Comparison of ENCODE assay signal across 9 mouse cellular contexts in genomic region chr9:89793018-89793417, GRCm38 (mm10). TPM values are rescaled to one million over a fixed set of nuclear protein-coding genes. Genes with fewer than 3 reads are reported as not detected.
DNase-seq lines count a peak whose midpoint lies in the region; ATAC-seq and TF ChIP-seq lines count a peak whose summit lies in the region.
"Had no signal": no experiment of that assay in that cellular context is flagged by ENCODE, and none has a peak within 500 bp of the region (broad histone marks: within the 10 kb centered on the region; RNA-seq: fewer than 3 reads in every experiment).

No protein-coding gene starts in this region.

- H3K4me1 ChIP-seq in intestine, embryonic 14.5 days (replicated peaks; ENCODE audit: control insufficient read depth, insufficient read depth, low read length), result no peaks in the 10 kb centered on the region
- no peaks in the 10 kb centered on the region for H3K4me1 ChIP-seq in intestine, embryonic 16.5 days (ENCODE audit: control insufficient read depth, insufficient read depth, low read length)
- no peaks in the 10 kb centered on the region for H3K4me1 ChIP-seq in kidney, postnatal 0 days (replicated peaks; ENCODE audit: insufficient read depth, low read length)
- no peaks in the 10 kb centered on the region for H3K4me1 ChIP-seq in liver, embryonic 11.5 days (replicated peaks; ENCODE audit: control insufficient read depth, insufficient read depth, low read length)
- H3K4me1 ChIP-seq in neural tube, embryonic 14.5 days (ENCODE audit: control insufficient read depth, insufficient read depth, low read length), result no peaks in the 10 kb centered on the region
- H3K4me1 ChIP-seq: embryonic facial prominence, embryonic 12.5 days had no signal

- no peaks in the 10 kb centered on the region for H3K27me3 ChIP-seq in intestine, embryonic 14.5 days (replicated peaks; ENCODE audit: control insufficient read depth, insufficient read depth, low read length)
- H3K27me3 ChIP-seq in intestine, embryonic 16.5 days (replicated peaks; ENCODE audit: control insufficient read depth, insufficient read depth, low read length), result no peaks in the 10 kb centered on the region
- no peaks in the 10 kb centered on the region for H3K27me3 ChIP-seq in kidney, postnatal 0 days (ENCODE audit: insufficient read depth, low read length)
- no peaks in the 10 kb centered on the region for H3K27me3 ChIP-seq in liver, embryonic 11.5 days (replicated peaks; ENCODE audit: control insufficient read depth, insufficient read depth, low read length)
- H3K27me3 ChIP-seq in neural tube, embryonic 14.5 days (ENCODE audit: control insufficient read depth, insufficient read depth, low read length), result no peaks in the 10 kb centered on the region
- H3K27me3 ChIP-seq: embryonic facial prominence, embryonic 12.5 days had no signal

- WGBS in intestine, embryonic 14.5 days, result 9% methylated on average over 6 of the region's 6 CpGs
- WGBS in intestine, embryonic 16.5 days, result 4% methylated on average over 6 of the region's 6 CpGs
- WGBS in kidney, postnatal 0 days, result 7% methylated on average over 6 of the region's 6 CpGs
- WGBS in liver, embryonic 11.5 days, result 6% methylated on average over 6 of the region's 6 CpGs
- WGBS in neural tube, embryonic 14.5 days, result 11% methylated on average over 6 of the region's 6 CpGs

- H3K4me2 ChIP-seq in intestine, embryonic 14.5 days (ENCODE audit: low read length), result no peak overlapping the region
- H3K4me2 ChIP-seq in intestine, embryonic 16.5 days (ENCODE audit: low read depth, low read length), result no peak overlapping the region
- no peak overlapping the region for H3K4me2 ChIP-seq in kidney, postnatal 0 days (ENCODE audit: low read length)
- no peak overlapping the region for H3K4me2 ChIP-seq in liver, embryonic 11.5 days
- no peak overlapping the region for H3K4me2 ChIP-seq in neural tube, embryonic 14.5 days (ENCODE audit: low read depth, low read length)
- H3K4me2 ChIP-seq: embryonic facial prominence, embryonic 12.5 days had no signal

- TF ChIP-seq CTCF in kidney, postnatal 0 days (IDR thresholded peaks at IDR 0.05; ENCODE audit: low read depth), result peak; percentile 83

- no peak overlapping the region for H3K4me3 ChIP-seq in intestine, embryonic 14.5 days (ENCODE audit: low read depth, low read length)
- no peak overlapping the region for H3K4me3 ChIP-seq in intestine, embryonic 16.5 days (ENCODE audit: low read length)
- no peak overlapping the region for H3K4me3 ChIP-seq in kidney, postnatal 0 days (replicated peaks; ENCODE audit: low read depth, low read length)
- no peak overlapping the region for H3K4me3 ChIP-seq in liver, embryonic 11.5 days (ENCODE audit: low read depth, low read length)
- no peak overlapping the region for H3K4me3 ChIP-seq in neural tube, embryonic 14.5 days (ENCODE audit: low read depth, low read length)
- H3K4me3 ChIP-seq: embryonic facial prominence, embryonic 12.5 days had no signal

- no peak overlapping the region for H3K27ac ChIP-seq in intestine, embryonic 14.5 days (ENCODE audit: low read depth)
- no peak overlapping the region for H3K27ac ChIP-seq in intestine, embryonic 16.5 days (ENCODE audit: low read length)
- H3K27ac ChIP-seq in kidney, postnatal 0 days, result no peak overlapping the region
- H3K27ac ChIP-seq in liver, embryonic 11.5 days (ENCODE audit: low read depth, low read length), result no peak overlapping the region
- no peak overlapping the region for H3K27ac ChIP-seq in neural tube, embryonic 14.5 days (ENCODE audit: low read depth, low read length)
- H3K27ac ChIP-seq: embryonic facial prominence, embryonic 12.5 days had no signal

- H3K9ac ChIP-seq in intestine, embryonic 14.5 days (ENCODE audit: low read length), result no peak overlapping the region
- no peak overlapping the region for H3K9ac ChIP-seq in intestine, embryonic 16.5 days (ENCODE audit: low read depth, low read length)
- H3K9ac ChIP-seq in kidney, postnatal 0 days (ENCODE audit: low read depth, low read length), result no peak overlapping the region
- H3K9ac ChIP-seq in liver, embryonic 11.5 days (ENCODE audit: low read depth, low read length), result no peak overlapping the region
- H3K9ac ChIP-seq in neural tube, embryonic 14.5 days (replicated peaks; ENCODE audit: low read depth, low read length), result no peak overlapping the region
- H3K9ac ChIP-seq: embryonic facial prominence, embryonic 12.5 days had no signal

- ATAC-seq in intestine, embryonic 14.5 days (replicated peaks; ENCODE audit: low FRiP score, low TSS enrichment, low read depth), result no peak
- ATAC-seq in intestine, embryonic 16.5 days, result no peak
- peak; percentile 97 for ATAC-seq in frontal cortex, adult (ENCODE audit: low TSS enrichment)
- no peak for ATAC-seq in kidney, postnatal 0 days (replicated peaks; ENCODE audit: low FRiP score, low read depth)
- ATAC-seq in liver, embryonic 11.5 days (replicated peaks; ENCODE audit: low FRiP score), result no peak
- peak; percentile 56; the same call in 1 of the 2 replicates for ATAC-seq in neural tube, embryonic 14.5 days (ENCODE audit: low read depth)

- no peaks in the 10 kb centered on the region for H3K9me3 ChIP-seq in intestine, embryonic 14.5 days (ENCODE audit: control insufficient read depth, low read length)
- H3K9me3 ChIP-seq in intestine, embryonic 16.5 days (ENCODE audit: control insufficient read depth, low read length), result no peaks in the 10 kb centered on the region
- H3K9me3 ChIP-seq in kidney, postnatal 0 days (replicated peaks; ENCODE audit: low read length), result no peaks in the 10 kb centered on the region
- no peaks in the 10 kb centered on the region for H3K9me3 ChIP-seq in liver, embryonic 11.5 days (ENCODE audit: control insufficient read depth, low read length)
- no peaks in the 10 kb centered on the region for H3K9me3 ChIP-seq in neural tube, embryonic 14.5 days (ENCODE audit: control insufficient read depth, low read length)
- H3K9me3 ChIP-seq: embryonic facial prominence, embryonic 12.5 days had no signal

- no peaks in the 10 kb centered on the region for H3K36me3 ChIP-seq in intestine, embryonic 14.5 days (ENCODE audit: control insufficient read depth, insufficient read depth, low read length)
- no peaks in the 10 kb centered on the region for H3K36me3 ChIP-seq in intestine, embryonic 16.5 days (ENCODE audit: control insufficient read depth, insufficient read depth, low read length)
- no peaks in the 10 kb centered on the region for H3K36me3 ChIP-seq in kidney, postnatal 0 days (ENCODE audit: insufficient read depth, low read length)
- H3K36me3 ChIP-seq in liver, embryonic 11.5 days (ENCODE audit: control insufficient read depth, insufficient read depth, low read length), result no peaks in the 10 kb centered on the region
- no peaks in the 10 kb centered on the region for H3K36me3 ChIP-seq in neural tube, embryonic 14.5 days (ENCODE audit: control insufficient read depth, insufficient read depth, low read length)
- H3K36me3 ChIP-seq: embryonic facial prominence, embryonic 12.5 days had no signal

- peak; percentile 86 for DNase-seq in intestine, embryonic 14.5 days (ENCODE audit: low spot score)
- peak; percentile 29 for DNase-seq in c-Kit-positive CD71-positive TER-119-positive erythroid progenitor cells, embryonic 14.5 days (ENCODE audit: low spot score)
- peak; percentile 64 for DNase-seq in kidney, postnatal 0 days (ENCODE audit: low spot score)
- DNase-seq in liver, embryonic 11.5 days (ENCODE audit: low spot score), result peak; percentile 42
- peak; percentile 34 for DNase-seq in testis, postnatal 14 days (ENCODE audit: low spot score)

RNA-seq across cellular contexts. Expression of gene Ankrd34c, which starts 54.7 kb away (rescaled TPM):
- polyA plus RNA-seq in intestine, embryonic 14.5 days (2014; fragmentation: Nextera tagmentation; extraction: Ambion mirVana), result 0.04 TPM in 1 of 2 replicates, not detected in the other
- not detected in 2 replicates for polyA plus RNA-seq in intestine, embryonic 16.5 days (2015; fragmentation: Nextera tagmentation; extraction: Ambion mirVana)
- not detected in 2 replicates for polyA plus RNA-seq in kidney, postnatal 0 days (2015; fragmentation: Nextera tagmentation; extraction: Ambion mirVana)
- polyA plus RNA-seq in liver, embryonic 11.5 days (2014; fragmentation: Nextera tagmentation; extraction: Ambion mirVana), result not detected in 2 replicates
- polyA plus RNA-seq in neural tube, embryonic 14.5 days (2014; fragmentation: Nextera tagmentation; extraction: Ambion mirVana), result 1.1 and 1.5 TPM in 2 replicates

Comparison
In these comparisons a context has a peak if more than half of its experiments do, and no peak if none do; other contexts are left out.
1. ATAC-seq: peak in frontal cortex, adult (single experiment) and neural tube, embryonic 14.5 days (single experiment); none in intestine, embryonic 14.5 days (single experiment), intestine, embryonic 16.5 days (single experiment), kidney, postnatal 0 days (single experiment) and liver, embryonic 11.5 days (single experiment).
2. DNase-seq: peak in every context shown above with its lines; median percentile 86 in intestine, embryonic 14.5 days; 64 in kidney, postnatal 0 days; 42 in liver, embryonic 11.5 days; 34 in testis, postnatal 14 days; 29 in c-Kit-positive CD71-positive TER-119-positive erythroid progenitor cells, embryonic 14.5 days.